Mouse (Mus musculus) heart, embryonic 16.5 days (tissue): ENCODE data around the gene Gm20388. TPM values are rescaled to one million over a fixed set of nuclear protein-coding genes. Genes with fewer than 3 reads are reported as not detected.

ENCODE experiments used
- ATAC-seq: fragments of 200-750 bp; cut with Nextera tagmentation; replicated peaks from 2 replicates; pipeline ENCODE4 v1.8.0; 2017; ENCODE audit warnings: moderate number of reproducible peaks; ENCODE audit not compliant: insufficient read depth, low FRiP score; ENCODE audit errors: extremely low read depth
- H3K27ac ChIP-seq: fragments of 300-500 bp; sonication (generic); 2 replicates; pipeline ENCODE4 v1.5.1; 2014; ENCODE audit warnings: mild to moderate bottlenecking, low read length, control low read depth, moderate library complexity
- H3K27me3 ChIP-seq: fragments of 300-500 bp; sonication (generic); 2 replicates; pipeline ENCODE4 v1.6.1; 2014; ENCODE audit warnings: low read length, mixed read lengths; ENCODE audit not compliant: control insufficient read depth, insufficient read depth
- H3K36me3 ChIP-seq: fragments of 300-500 bp; sonication (generic); 2 replicates; pipeline ENCODE4 v1.6.1; 2014; ENCODE audit not compliant: control insufficient read depth, insufficient read depth
- H3K4me1 ChIP-seq: fragments of 300-500 bp; sonication (generic); 2 replicates; pipeline ENCODE4 v1.6.1; 2014; ENCODE audit warnings: low read length, mixed read lengths; ENCODE audit not compliant: control insufficient read depth, insufficient read depth
- H3K4me2 ChIP-seq: fragments of 300-500 bp; sonication (generic); 2 replicates; pipeline ENCODE4 v1.6.1; 2014; ENCODE audit warnings: low read depth, mild to moderate bottlenecking, control low read depth, low read length
- H3K4me3 ChIP-seq: fragments of 300-500 bp; sonication (generic); 2 replicates; pipeline ENCODE4 v1.5.1; 2014; ENCODE audit warnings: mild to moderate bottlenecking, control low read depth, low read length
- H3K9ac ChIP-seq: fragments of 300-500 bp; sonication (generic); 2 replicates; pipeline ENCODE4 v1.6.1; 2014; ENCODE audit warnings: low read length, control low read depth
- H3K9me3 ChIP-seq: fragments of 300-500 bp; sonication (generic); replicated peaks from 2 replicates; pipeline ENCODE4 v1.6.1; 2016; ENCODE audit warnings: low read length; ENCODE audit not compliant: control insufficient read depth
- WGBS: fragments of 180-500 bp; shearing (Covaris S2); extraction: QIAGEN DNeasy Blood & Tissue Kit; methylation state at CpG from one replicate; pipeline ENCODE4 v1.1.7; 2014; 5-methylcytosine and 5-hydroxymethylcytosine counted together
- polyA plus RNA-seq: library from polyadenylated mRNA; unstranded; fragments of >200 nt; fragmentation: Nextera tagmentation; extraction: Ambion mirVana; gene quantifications from 2 replicates; pipeline ENCODE4 v1.2.1, GENCODE M21; 2015

Gm20388 gene
- polyA plus RNA-seq, 1 experiment from 2014 or later = 4.5 TPM

DNA sequence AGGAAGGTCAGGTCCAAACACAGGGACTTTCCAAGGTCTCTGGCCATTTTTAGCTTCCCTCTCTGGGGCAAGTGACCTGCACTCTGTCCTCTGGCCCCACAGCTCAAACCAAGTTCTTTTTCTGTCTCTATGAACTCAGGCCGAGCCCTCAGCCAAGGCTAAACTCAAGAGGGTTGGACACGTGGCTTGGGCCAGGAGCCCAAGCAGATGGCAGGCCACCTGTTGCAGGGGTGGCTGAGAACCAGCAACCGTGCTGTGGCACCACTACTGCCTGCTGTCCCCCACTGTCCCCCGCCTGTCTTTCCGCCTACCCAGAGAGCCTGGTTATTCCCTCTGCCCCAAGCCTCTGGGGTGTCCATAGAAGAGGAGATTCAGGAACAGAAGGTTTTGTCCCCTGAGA lies 303.3 kb downstream of the Gm20388 start:
- Histone ChIP-seq H3K9ac (no peak overlapping the region), H3K4me1 (peaks cover 36% of the 10 kb centered on the region), H3K27ac (no peak overlapping the region), H3K9me3 (no peaks in the 10 kb centered on the region), H3K36me3 (no peaks in the 10 kb centered on the region), H3K4me3 (no peak overlapping the region), H3K27me3 (no peaks in the 10 kb centered on the region), H3K4me2 (no peak overlapping the region)
- 0 out of 2 replicates have a peak, but pooled peaks have one; percentile 12 for ATAC-seq
- 58% methylated on average over 5 of the region's 5 CpGs for WGBS

DNA sequence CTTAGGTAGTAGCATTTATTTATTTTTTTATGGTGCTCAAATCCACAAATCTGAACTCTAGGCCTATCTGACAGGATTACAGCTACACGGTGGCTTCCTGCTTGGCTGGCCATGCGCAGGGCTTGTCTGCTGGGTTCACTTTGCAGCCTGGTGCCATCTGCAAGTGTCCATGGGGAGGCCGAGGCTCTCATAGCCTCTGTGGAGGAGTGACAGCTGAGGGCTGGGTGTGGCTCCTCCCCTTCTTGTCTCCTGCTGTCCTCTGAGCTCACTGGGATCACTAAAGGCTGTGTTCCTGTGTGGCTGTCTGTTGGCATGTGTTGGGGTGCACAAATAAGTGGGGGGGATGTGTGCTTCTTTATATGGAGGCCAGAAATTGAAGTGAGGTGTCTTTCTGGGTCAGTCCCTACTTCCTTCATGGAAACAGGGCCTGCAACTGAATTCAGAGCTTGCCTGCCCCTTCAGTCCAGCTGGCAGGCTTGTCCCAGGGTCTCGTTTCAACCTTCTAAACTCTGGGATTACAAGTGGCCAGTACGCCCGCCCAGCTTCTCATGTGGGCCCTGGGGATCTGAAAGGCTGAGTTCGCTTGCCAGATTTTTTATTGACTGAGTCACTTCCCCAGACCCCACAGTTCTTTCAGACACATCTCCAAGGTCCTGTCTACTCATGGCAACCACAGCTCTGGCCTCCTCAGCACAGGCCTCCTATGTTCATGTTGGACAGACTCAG lies 304.9 kb downstream of the Gm20388 start:
- no peaks in the 10 kb centered on the region for H3K9me3 ChIP-seq
- H3K27me3 ChIP-seq = no peaks in the 10 kb centered on the region
- WGBS = 50% methylated on average over 7 of the region's 7 CpGs
- H3K9ac ChIP-seq = no peak overlapping the region
- 0 out of 2 replicates have a peak overlapping the region, but pooled peaks have one; percentile 9 for H3K27ac ChIP-seq
- no peak overlapping the region for H3K4me3 ChIP-seq
- no peak overlapping the region for H3K4me2 ChIP-seq
- ATAC-seq = no peak
- peaks cover 38% of the 10 kb centered on the region for H3K4me1 ChIP-seq
- H3K36me3 ChIP-seq = no peaks in the 10 kb centered on the region

DNA sequence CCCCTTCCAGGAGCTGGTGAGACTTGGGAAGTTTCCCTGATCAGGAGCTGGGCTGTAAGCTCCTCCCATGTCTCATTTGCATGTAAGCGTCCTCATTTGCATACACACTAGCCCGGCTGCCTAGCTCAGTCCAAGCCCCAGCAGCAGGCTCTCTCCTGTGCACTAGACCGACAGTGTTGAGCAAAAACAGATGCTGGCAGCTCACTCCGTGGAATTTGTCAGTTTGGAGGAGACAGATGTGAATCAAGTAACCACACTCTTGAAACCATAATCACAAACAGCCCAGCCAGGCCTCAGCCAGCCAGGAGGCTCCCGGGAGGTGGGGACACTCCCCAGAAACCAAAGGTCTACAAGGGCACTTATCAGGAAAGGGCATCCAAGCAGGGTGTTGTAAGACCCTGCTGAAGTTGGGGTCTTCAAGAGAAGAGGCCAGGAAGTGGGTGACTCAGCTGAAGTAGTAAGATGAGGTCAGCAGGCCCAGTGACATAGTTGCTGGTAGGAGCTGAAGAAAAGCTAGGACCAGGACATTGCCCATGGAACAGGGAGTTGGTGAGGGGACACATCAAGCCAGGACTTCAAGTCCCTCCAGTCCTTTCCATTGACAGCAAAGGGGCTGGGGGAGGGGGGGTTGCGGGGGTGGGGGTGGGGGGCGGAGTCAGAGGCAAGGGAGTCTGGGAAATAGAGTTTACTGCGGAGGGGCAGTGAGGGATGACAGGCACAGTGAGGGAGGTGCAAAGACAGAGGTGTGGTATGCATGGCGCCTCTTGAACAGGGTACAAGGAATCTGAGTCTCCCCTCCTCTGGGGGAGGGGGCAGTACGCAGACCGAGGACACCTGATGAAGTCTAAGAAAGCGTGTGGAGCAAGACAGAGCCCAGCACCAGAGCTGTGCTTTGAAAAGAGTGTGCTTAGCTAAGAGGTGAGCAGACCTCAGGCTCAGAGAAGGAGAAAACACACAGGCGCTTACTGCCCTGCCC lies 306.5 kb downstream of the Gm20388 start:
- ATAC-seq = peak; percentile 75
- Histone ChIP-seq H3K36me3 (no peaks in the 10 kb centered on the region), H3K9me3 (no peaks in the 10 kb centered on the region), H3K27ac (peak overlapping the region; percentile 69), H3K4me2 (no peak overlapping the region), H3K4me1 (peaks cover 28% of the 10 kb centered on the region), H3K27me3 (no peaks in the 10 kb centered on the region), H3K9ac (0 out of 2 replicates have a peak overlapping the region, but pooled peaks have one; percentile 23), H3K4me3 (no peak overlapping the region)
- 24% methylated on average over 11 of the region's 13 CpGs for WGBS

DNA sequence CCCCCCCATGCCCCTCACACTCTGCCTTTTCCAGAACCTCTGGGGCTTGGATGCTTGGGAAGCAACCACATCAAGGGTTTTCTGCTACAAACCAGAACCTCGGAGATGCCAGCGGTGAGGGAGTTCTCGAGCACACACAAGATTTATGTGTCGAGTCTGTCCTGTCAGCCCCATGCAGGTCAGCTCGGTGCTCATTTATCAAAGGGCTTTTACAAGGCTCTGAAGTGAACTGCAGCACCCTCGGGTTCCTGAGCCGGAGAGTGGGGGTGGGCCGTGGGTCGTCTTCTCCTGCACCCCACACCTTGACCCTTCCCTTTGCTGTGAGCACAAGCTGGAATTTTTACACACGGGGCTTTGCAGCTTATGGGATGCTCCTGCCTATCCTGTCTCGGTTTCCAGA lies 311.9 kb downstream of the Gm20388 start:
- Histone ChIP-seq H3K4me2 (no peak overlapping the region), H3K4me1 (peaks cover 9% of the 10 kb centered on the region), H3K36me3 (no peaks in the 10 kb centered on the region), H3K9ac (no peak overlapping the region), H3K27me3 (no peaks in the 10 kb centered on the region), H3K4me3 (no peak overlapping the region), H3K9me3 (no peaks in the 10 kb centered on the region), H3K27ac (no peak overlapping the region)
- no peak for ATAC-seq
- WGBS = 65% methylated on average over 11 of the region's 11 CpGs

DNA sequence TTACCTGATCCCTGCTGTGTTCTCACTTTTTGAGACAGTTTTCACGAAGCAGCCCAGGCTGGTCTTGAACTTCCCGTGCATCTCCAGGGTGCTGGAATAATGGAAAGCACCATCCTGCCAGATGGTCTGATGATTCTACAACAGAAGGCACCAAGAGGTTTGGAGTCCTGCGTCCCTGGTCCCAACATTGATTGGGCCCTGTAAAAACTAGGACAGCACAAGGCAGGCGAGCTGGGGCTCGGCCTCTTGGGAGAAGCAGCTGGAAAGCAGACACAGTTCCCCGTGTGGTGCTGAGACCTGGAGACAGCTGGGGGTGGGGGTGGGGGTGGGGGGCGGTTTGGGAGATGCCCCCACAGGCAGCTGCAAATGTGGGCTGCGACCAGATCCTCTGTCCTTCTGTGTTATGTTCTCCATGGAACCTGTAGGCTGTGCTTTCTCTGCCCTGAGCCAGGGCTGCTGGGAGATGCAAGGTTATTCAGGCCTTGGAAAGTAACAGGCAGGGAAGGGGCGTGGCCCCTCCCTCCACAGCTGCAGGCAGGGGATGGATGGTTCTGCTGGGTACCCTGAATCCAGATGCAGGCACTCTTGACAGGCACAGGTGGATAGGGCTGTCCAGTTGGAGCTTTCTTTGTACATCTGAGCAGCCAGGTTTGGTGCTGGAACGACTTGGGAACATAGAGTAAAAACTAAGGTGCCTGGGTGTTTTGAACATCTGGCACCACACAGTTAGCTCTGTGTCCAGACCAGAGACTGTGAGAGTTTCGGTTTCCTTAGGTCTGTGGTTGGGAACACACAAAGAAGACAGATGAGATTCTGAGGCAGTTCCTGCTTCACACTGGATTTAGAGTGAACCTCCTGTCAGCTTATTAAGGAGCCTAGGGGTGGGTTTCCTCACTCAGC lies 314.1 kb downstream of the Gm20388 start:
- H3K4me1 ChIP-seq = peaks cover 15% of the 10 kb centered on the region
- H3K36me3 ChIP-seq = no peaks in the 10 kb centered on the region
- H3K9me3 ChIP-seq = no peaks in the 10 kb centered on the region
- no peak for ATAC-seq
- no peak overlapping the region for H3K9ac ChIP-seq
- no peaks in the 10 kb centered on the region for H3K27me3 ChIP-seq
- no peak overlapping the region for H3K27ac ChIP-seq
- H3K4me2 ChIP-seq = no peak overlapping the region
- 62% methylated on average over 11 of the region's 11 CpGs for WGBS
- H3K4me3 ChIP-seq = no peak overlapping the region

DNA sequence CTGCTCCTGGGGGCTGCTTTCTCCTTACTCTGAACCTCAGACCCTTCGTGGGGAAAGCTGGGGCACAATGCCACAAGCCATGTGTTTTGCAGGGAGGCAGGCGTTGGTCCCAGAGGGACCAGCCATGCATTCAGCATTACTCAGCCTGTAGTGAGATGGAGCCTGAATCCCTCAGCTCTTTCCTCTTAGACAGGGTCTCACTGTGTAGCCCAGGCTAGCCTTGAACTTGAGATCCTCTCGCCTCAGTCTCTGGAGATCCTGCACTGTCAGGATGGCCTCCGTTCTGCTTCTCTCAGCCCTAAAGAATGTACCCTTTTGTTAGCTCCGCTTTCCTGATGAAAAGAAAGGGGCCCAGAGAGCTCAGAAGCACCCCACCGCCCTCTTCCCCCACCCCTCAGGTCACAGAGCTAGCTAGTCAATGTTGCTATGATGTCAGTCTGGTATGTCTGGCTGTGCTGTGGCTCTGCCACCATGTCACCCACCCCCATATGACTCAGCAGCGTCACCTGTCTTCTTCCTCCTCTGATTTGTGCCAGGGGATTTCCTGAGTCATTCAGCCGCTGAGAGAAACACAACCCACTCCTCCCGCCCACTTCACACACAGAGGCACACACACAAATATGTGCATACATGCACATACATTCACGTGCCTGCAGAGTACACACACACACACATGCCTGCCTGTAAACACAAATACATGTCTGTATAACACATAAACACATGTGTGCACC lies 314.9 kb downstream of the Gm20388 start:
- Histone ChIP-seq H3K27ac (no peak overlapping the region), H3K4me3 (no peak overlapping the region), H3K27me3 (peaks cover 7% of the 10 kb centered on the region; the same call in 1 of the 2 replicates), H3K4me2 (no peak overlapping the region), H3K36me3 (no peaks in the 10 kb centered on the region), H3K4me1 (peaks cover 13% of the 10 kb centered on the region), H3K9me3 (no peaks in the 10 kb centered on the region), H3K9ac (no peak overlapping the region)
- ATAC-seq = no peak
- 57% methylated on average over 10 of the region's 10 CpGs for WGBS

DNA sequence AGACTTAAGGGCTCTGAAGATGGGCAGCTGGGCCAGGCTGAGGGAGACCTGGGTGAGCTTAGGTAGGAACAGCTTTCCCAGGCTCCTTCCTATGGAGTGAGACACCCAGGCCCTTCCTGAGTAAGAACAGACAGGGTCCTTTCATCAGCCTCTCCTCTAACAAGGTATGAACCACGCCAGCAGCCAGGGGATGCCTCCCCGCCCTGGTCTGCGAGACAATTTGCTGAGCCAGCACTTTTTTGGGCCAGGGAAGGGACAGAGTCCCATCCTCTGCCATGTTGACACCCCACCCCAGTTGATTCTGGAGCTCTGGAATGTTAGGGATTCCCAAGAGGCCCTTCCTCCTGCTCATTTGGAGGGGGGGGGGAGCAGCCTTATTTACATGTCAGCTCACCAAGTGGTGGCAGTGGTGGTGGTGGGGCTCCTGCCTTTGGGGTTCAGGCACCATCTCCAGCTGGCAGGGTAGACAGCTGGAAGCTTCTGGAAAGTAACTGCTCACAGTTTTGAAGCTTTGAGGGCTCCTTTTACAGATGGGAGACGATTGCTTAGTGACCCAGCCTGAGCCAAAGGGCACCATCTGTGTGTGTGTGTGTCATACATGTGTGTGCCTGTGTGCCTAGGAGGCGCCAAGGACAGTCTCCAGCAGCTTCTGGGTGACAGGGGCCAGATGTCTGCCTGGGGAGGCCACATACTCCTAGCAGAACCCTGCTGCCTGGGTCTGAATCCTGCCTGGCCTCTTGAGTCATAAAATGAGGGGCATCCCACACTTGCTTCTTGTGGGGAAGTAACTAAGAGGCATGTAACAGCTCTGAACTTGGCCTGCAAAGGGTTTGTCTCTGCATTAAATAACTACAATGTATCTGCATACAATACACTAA lies 316.3 kb downstream of the Gm20388 start:
- H3K9me3 ChIP-seq = no peaks in the 10 kb centered on the region
- no peak overlapping the region for H3K9ac ChIP-seq
- no peak overlapping the region for H3K27ac ChIP-seq
- no peaks in the 10 kb centered on the region for H3K36me3 ChIP-seq
- H3K27me3 ChIP-seq = peaks cover 8% of the 10 kb centered on the region; the same call in 1 of the 2 replicates
- no peak overlapping the region for H3K4me3 ChIP-seq
- H3K4me1 ChIP-seq = peaks cover 23% of the 10 kb centered on the region
- no peak overlapping the region for H3K4me2 ChIP-seq
- 62% methylated on average over 5 of the region's 5 CpGs for WGBS
- no peak for ATAC-seq
